Mouse (Mus musculus) forebrain, embryonic 16.5 days (tissue): ENCODE data around the gene Dlk1. TPM values are rescaled to one million over a fixed set of nuclear protein-coding genes. Genes with fewer than 3 reads are reported as not detected.
"Not testable (repeated sequence)": the region's sequence is repeated elsewhere in the genome, so short reads cannot be mapped to it uniquely, and the experiment has no call there.

Experiments used
- ATAC-seq: fragments of 200-750 bp; cut with Nextera tagmentation; 2 replicates; pipeline ENCODE4 v1.8.0; 2017; ENCODE audit warnings: mild to moderate bottlenecking, moderate library complexity
- H3K27ac ChIP-seq: fragments of 300-500 bp; sonication (generic); 2 replicates; pipeline ENCODE4 v1.5.1; 2014; ENCODE audit warnings: low read length, control low read depth
- H3K27me3 ChIP-seq: fragments of 300-500 bp; sonication (generic); replicated peaks from 2 replicates; pipeline ENCODE4 v1.6.1; 2014; ENCODE audit warnings: low read length; ENCODE audit not compliant: control insufficient read depth, insufficient read depth
- H3K36me3 ChIP-seq: fragments of 300-500 bp; sonication (generic); 2 replicates; pipeline ENCODE4 v1.6.1; 2014; ENCODE audit not compliant: control insufficient read depth, insufficient read depth
- H3K4me1 ChIP-seq: fragments of 300-500 bp; sonication (generic); replicated peaks from 2 replicates; pipeline ENCODE4 v1.6.1; 2014; ENCODE audit warnings: low read length; ENCODE audit not compliant: control insufficient read depth, insufficient read depth
- H3K4me2 ChIP-seq: fragments of 300-500 bp; sonication (generic); 2 replicates; pipeline ENCODE4 v1.6.1; 2014; ENCODE audit warnings: mild to moderate bottlenecking, low read length, control low read depth
- H3K4me3 ChIP-seq: fragments of 300-500 bp; sonication (generic); replicated peaks from 2 replicates; pipeline ENCODE4 v1.5.1; 2014; ENCODE audit warnings: mild to moderate bottlenecking, low read length, control low read depth
- H3K9ac ChIP-seq: fragments of 300-500 bp; sonication (generic); replicated peaks from 2 replicates; pipeline ENCODE4 v1.6.1; 2014; ENCODE audit warnings: low read depth, low read length, control low read depth
- H3K9me3 ChIP-seq: fragments of 300-500 bp; sonication (generic); 2 replicates; pipeline ENCODE4 v1.6.1; 2016; ENCODE audit warnings: low read length; ENCODE audit not compliant: control insufficient read depth
- WGBS: fragments of 180-500 bp; shearing (Covaris S2); extraction: QIAGEN DNeasy Blood & Tissue Kit; methylation state at CpG from one replicate; pipeline ENCODE4 v1.1.7; 2014; 5-methylcytosine and 5-hydroxymethylcytosine counted together
- polyA plus RNA-seq: library from polyadenylated mRNA; unstranded; fragments of >200 nt; fragmentation: Nextera tagmentation; extraction: Ambion mirVana; gene quantifications from 2 replicates; pipeline ENCODE4 v1.2.1, GENCODE M21; 2015

Gene Dlk1
- polyA plus RNA-seq, 1 experiment from 2014 or later, result 34.2 TPM

DNA sequence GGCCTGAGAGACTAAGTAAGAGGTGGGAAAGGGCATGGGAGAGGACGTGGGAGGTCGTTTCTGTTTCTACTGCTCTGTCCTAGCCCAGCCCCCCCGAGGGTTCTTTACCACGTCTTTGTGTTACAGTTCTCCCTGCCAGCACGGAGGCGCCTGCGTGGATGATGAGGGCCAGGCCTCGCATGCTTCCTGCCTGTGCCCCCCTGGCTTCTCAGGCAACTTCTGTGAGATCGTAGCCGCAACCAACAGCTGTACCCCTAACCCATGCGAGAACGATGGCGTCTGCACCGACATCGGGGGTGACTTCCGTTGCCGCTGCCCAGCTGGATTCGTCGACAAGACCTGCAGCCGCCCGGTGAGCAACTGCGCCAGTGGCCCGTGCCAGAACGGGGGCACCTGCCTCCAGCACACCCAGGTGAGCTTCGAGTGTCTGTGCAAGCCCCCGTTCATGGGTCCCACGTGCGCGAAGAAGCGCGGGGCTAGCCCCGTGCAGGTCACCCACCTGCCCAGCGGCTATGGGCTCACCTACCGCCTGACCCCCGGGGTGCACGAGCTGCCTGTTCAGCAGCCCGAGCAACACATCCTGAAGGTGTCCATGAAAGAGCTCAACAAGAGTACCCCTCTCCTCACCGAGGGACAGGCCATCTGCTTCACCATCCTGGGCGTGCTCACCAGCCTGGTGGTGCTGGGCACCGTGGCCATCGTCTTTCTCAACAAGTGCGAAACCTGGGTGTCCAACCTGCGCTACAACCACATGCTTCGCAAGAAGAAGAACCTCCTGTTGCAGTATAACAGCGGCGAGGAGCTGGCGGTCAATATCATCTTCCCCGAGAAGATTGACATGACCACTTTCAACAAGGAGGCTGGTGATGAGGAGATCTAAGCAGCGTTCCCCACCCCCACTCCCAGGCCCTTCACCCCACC lies 7.1 kb downstream of the Dlk1 start:
- WGBS, result 35% methylated on average over 49 of the region's 49 CpGs
- peak overlapping the region; percentile 2 for H3K4me3 ChIP-seq
- ATAC-seq, result 0 out of 2 replicates have a peak, but pooled peaks have one; percentile 13
- H3K4me1 ChIP-seq, result peaks cover 24% of the 10 kb centered on the region
- no peak overlapping the region for H3K27ac ChIP-seq
- H3K4me2 ChIP-seq, result peak overlapping the region; percentile 24
- peaks cover 31% of the 10 kb centered on the region for H3K27me3 ChIP-seq
- H3K9me3 ChIP-seq, result no peaks in the 10 kb centered on the region
- peak overlapping the region; percentile 11; the same call in 1 of the 2 replicates for H3K9ac ChIP-seq
- no peaks in the 10 kb centered on the region for H3K36me3 ChIP-seq

DNA sequence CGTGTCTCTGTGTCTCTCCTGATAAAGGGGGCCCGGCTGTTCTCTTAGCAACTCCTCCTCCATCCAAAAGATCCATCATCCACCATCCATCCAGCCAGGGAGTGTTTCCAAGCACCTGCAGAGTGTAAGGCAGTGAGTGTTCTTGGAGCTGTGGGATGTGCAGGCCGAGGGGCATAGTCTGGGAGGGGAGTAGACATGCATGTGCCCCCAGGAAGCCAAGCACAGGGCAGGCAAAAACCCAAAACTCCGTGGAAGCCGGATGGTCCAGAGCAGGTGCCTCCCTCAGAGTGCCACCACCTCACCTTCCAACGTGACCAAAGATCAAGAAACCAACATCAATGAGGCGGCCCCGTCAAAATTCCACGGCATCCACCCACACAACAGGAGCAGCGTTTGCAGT lies 10.0 kb downstream of the Dlk1 start:
- Histone ChIP-seq H3K4me2 (no peak overlapping the region), H3K9me3 (no peaks in the 10 kb centered on the region), H3K36me3 (no peaks in the 10 kb centered on the region), H3K9ac (no peak overlapping the region), H3K27ac (no peak overlapping the region), H3K4me1 (peaks cover 19% of the 10 kb centered on the region), H3K27me3 (peaks cover 22% of the 10 kb centered on the region), H3K4me3 (no peak overlapping the region)
- ATAC-seq, result no peak
- WGBS, result 75% methylated on average over 10 of the region's 10 CpGs

DNA sequence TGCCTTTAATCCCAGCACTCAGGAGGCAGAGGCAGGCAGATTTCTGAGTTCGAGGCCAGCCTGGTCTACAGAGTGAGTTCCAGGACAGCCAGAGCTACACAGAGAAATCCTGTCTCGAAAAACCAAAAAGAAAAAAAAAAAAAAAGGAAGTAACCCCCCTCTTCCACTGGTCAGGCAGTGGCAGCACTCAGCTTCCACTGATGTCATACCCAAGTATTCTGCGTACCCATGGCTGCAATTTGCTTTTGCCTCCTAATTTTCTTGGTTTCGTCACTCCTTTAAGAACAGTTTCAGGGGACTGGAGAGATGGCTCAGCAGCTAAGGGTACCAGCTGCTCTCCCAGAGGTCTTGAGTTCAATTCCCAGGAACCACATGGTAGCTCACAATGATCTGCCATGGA lies 14.8 kb downstream of the Dlk1 start:
- not testable (repeated sequence) for H3K36me3 ChIP-seq, H3K27me3 ChIP-seq, H3K27ac ChIP-seq, H3K4me3 ChIP-seq, H3K9me3 ChIP-seq, H3K9ac ChIP-seq, H3K4me2 ChIP-seq, H3K4me1 ChIP-seq, ATAC-seq
- 92% methylated on average over 2 of the region's 4 CpGs for WGBS

DNA sequence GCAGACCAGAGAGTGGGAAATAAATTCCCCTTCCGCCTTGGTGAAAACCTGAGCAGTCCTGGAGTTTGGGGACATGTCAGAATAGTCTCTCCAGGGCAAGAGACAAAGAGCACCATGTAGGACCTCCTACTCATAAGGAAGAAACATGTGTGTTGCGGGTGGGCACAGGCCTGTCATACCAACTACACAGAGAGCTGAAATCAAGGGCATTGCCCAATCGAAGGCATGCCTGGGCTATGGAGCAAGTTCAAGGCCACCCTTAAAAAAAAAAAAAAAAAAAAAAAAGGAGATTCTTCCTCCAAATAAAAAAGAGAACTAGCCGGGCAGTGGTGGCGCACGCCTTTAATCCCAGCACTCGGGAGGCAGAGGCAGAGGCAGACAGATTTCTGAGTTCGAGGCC lies 17.2 kb downstream of the Dlk1 start:
- H3K36me3 ChIP-seq, result no peaks in the 10 kb centered on the region
- H3K27me3 ChIP-seq, result no peaks in the 10 kb centered on the region
- H3K4me3 ChIP-seq, result no peak overlapping the region
- no peaks in the 10 kb centered on the region for H3K4me1 ChIP-seq
- H3K4me2 ChIP-seq, result no peak overlapping the region
- no peak overlapping the region for H3K9ac ChIP-seq
- no peaks in the 10 kb centered on the region for H3K9me3 ChIP-seq
- no peak for ATAC-seq
- no peak overlapping the region for H3K27ac ChIP-seq
- 89% methylated on average over 8 of the region's 8 CpGs for WGBS

DNA sequence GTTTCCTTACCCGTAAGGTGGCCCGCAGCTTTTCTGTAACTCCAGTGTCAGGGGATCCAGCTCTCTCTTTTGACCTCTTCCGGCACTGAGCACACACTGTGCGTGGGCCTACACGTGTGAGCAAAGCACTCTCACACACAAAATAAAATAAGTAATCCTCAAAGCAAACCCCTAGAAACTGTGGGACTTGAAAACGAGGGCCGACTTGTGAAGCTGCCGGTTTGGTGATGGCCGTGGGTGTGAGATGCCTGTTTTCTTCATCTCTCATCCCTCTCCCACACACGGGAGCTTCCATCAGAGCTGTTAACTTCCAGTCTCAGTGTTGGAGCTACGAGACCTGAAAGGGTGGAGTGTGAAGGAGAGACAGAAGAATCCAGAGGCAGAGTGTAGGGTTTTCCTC lies 20.0 kb downstream of the Dlk1 start:
- Histone ChIP-seq H3K27ac (no peak overlapping the region), H3K9me3 (no peaks in the 10 kb centered on the region), H3K4me3 (no peak overlapping the region), H3K36me3 (no peaks in the 10 kb centered on the region), H3K27me3 (no peaks in the 10 kb centered on the region), H3K4me1 (no peaks in the 10 kb centered on the region), H3K4me2 (no peak overlapping the region), H3K9ac (no peak overlapping the region)
- ATAC-seq, result no peak
- WGBS, result 89% methylated on average over 11 of the region's 11 CpGs

DNA sequence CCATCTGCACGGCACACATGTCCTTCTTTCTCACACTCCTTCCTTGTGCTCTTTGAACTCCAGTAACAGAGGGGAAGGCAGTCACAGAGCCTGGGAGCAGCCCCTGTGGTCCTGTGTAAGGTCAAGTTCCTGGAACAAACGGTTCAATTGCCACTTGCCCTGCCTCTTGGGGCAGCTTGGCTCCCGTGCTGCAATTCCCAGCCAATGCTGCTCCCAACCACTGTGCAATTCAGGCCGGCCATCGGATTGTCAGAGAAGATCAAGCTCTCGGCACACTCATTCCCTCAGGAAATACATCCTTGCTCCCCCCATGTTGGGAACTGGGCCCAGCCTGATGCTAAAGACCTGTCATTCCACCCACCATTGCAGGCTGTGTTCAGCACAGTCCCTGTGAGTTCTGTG lies 21.0 kb downstream of the Dlk1 start:
- 50% methylated on average over 6 of the region's 6 CpGs for WGBS
- no peaks in the 10 kb centered on the region for H3K4me1 ChIP-seq

DNA sequence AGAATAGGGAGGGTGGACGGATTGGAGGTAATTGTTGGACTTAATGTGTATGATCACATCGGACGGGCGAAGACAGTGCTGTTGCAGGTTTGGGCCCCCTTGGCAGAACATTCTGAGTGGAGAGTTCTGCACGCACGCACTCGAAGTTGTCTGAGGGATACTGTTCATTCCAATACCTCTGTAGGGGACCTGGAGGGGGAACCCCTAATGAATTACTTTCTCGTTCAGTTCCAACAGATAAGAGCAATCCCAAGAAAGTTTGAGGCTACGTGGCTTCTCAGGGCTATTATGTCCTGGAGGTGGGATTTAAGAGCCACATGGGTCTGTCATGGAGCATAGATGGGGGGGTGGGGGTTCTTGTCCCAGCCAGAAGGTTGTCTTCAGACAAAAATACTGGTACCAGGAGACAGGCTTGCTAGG lies 21.6 kb downstream of the Dlk1 start:
- Histone ChIP-seq H3K27me3 (no peaks in the 10 kb centered on the region), H3K4me1 (no peaks in the 10 kb centered on the region), H3K9me3 (no peaks in the 10 kb centered on the region), H3K36me3 (no peaks in the 10 kb centered on the region), H3K9ac (no peak overlapping the region), H3K4me2 (no peak overlapping the region), H3K27ac (no peak overlapping the region), H3K4me3 (no peak overlapping the region)
- no peak for ATAC-seq
- 70% methylated on average over 9 of the region's 9 CpGs for WGBS

More for the DNA sequence above, 21.0 kb downstream of the Dlk1 start:
- Histone ChIP-seq H3K9ac (no peak overlapping the region), H3K27me3 (no peaks in the 10 kb centered on the region), H3K4me2 (no peak overlapping the region), H3K27ac (no peak overlapping the region), H3K9me3 (no peaks in the 10 kb centered on the region), H3K4me3 (no peak overlapping the region), H3K36me3 (no peaks in the 10 kb centered on the region)
- ATAC-seq, result no peak

DNA sequence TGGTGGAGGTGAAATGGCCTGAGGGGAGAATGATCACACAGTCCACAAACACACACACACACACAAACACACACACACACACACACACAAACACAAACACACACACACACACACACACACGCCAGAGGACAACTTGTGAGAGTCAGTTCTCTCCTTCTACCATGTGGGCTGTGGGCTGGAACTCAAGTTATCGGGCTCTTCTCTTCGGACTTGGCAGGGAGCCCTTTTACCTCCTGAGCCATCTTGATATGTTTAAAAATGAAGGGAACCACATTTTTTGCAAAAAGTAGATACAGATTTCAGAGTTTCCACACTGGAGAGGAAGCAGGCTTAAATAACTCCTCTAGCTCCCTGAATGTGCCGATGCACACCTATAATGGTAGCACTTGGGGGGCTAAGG lies 22.9 kb downstream of the Dlk1 start:
- H3K9ac ChIP-seq, result no peak overlapping the region
- H3K27me3 ChIP-seq, result no peaks in the 10 kb centered on the region
- no peaks in the 10 kb centered on the region for H3K4me1 ChIP-seq
- H3K4me3 ChIP-seq, result no peak overlapping the region
- H3K9me3 ChIP-seq, result no peaks in the 10 kb centered on the region
- H3K36me3 ChIP-seq, result no peaks in the 10 kb centered on the region
- H3K4me2 ChIP-seq, result no peak overlapping the region
- H3K27ac ChIP-seq, result no peak overlapping the region
- 92% methylated on average over 4 of the region's 4 CpGs for WGBS
- no peak for ATAC-seq

DNA sequence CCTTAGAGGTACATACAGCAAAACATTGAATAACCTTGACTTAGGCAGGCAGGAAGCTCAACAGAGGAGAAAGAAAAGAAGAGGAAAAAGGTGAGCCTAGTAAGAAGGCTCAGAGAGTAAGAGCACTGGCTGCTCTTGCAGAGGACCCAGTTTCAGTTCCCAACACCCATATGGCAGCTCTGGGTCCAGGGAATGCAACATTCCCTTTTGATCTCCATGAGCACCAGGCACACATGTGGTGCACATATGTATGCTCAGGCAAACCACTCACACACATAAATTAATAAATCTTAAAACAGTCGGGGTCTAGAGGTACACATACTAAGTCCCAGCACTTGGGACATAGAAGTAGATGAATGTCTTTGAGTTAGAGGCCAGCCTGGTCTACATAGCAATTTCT lies 33.9 kb downstream of the Dlk1 start:
- H3K9me3 ChIP-seq, H3K4me1 ChIP-seq, ATAC-seq, H3K4me3 ChIP-seq, H3K4me2 ChIP-seq, H3K27ac ChIP-seq, H3K27me3 ChIP-seq, H3K36me3 ChIP-seq, H3K9ac ChIP-seq: not testable (repeated sequence)
- whole genome bisulfite sequencing, result 68% methylated on average over 1 of the region's 1 CpGs
